Mouse (Mus musculus): ENCODE measurements around the gene Prdm12. TPM values are rescaled to one million over a fixed set of nuclear protein-coding genes. Genes with fewer than 3 reads are reported as not detected.

Gene Prdm12
- polyA plus RNA-seq, 1 experiment = not detected

GRCm38 (mm10) chr2:31637311-31637710, 2.5 kb upstream of the Prdm12 start:
- Histone ChIP-seq H3K4me1 (ENCODE audit: control insufficient read depth, insufficient read depth, insufficient read length, low read length) (no peaks in the 10 kb centered on the region; the same call in 1 of the 2 replicates), H3K4me3 (ENCODE audit: low read depth, low read length) (no peak overlapping the region), H3K27ac (ENCODE audit: insufficient read depth, low read depth, low read length) (no peak overlapping the region), H3K27me3 (ENCODE audit: control insufficient read depth, insufficient read depth, low read length) (peaks cover 89% of the 10 kb centered on the region), H3K36me3 (ENCODE audit: control insufficient read depth, insufficient read depth, low read length) (no peaks in the 10 kb centered on the region)
- WGBS = 6% methylated on average over 12 of the region's 12 CpGs
- TF ChIP-seq POLR2A (IDR thresholded peaks at IDR 0.05; ENCODE audit: low read depth, low read length) (no peak), CTCF (IDR thresholded peaks at IDR 0.05; ENCODE audit: extremely low read depth, insufficient read length, insufficient replicate concordance, low read depth, low read length) (no peak)

- Histone ChIP-seq H3K4me1 (ENCODE audit: control insufficient read depth, insufficient read depth, insufficient read length, low read length) (no peaks in the 10 kb centered on the region; the same call in 1 of the 2 replicates), H3K27me3 (ENCODE audit: control insufficient read depth, insufficient read depth, low read length) (peaks cover 90% of the 10 kb centered on the region), H3K27ac (ENCODE audit: insufficient read depth, low read depth, low read length) (no peak overlapping the region), H3K36me3 (ENCODE audit: control insufficient read depth, insufficient read depth, low read length) (no peaks in the 10 kb centered on the region), H3K4me3 (ENCODE audit: low read depth, low read length) (no peak overlapping the region)
- 4% methylated on average over 22 of the region's 22 CpGs for WGBS
- TF ChIP-seq CTCF (IDR thresholded peaks at IDR 0.05; ENCODE audit: extremely low read depth, insufficient read length, insufficient replicate concordance, low read depth, low read length) (no peak), POLR2A (IDR thresholded peaks at IDR 0.05; ENCODE audit: low read depth, low read length) (no peak)
Measured at GRCm38 (mm10) chr2:31637807-31638206, 2.0 kb upstream of the Prdm12 start.

- 5% methylated on average over 34 of the region's 34 CpGs for WGBS
- TF ChIP-seq CTCF (IDR thresholded peaks at IDR 0.05; ENCODE audit: extremely low read depth, insufficient read length, insufficient replicate concordance, low read depth, low read length) = no peak
- TF ChIP-seq POLR2A (IDR thresholded peaks at IDR 0.05; ENCODE audit: low read depth, low read length) = no peak
- H3K27ac ChIP-seq (ENCODE audit: insufficient read depth, low read depth, low read length) = no peak overlapping the region
- no peaks in the 10 kb centered on the region; the same call in 1 of the 2 replicates for H3K4me1 ChIP-seq (ENCODE audit: control insufficient read depth, insufficient read depth, insufficient read length, low read length)
- H3K27me3 ChIP-seq (ENCODE audit: control insufficient read depth, insufficient read depth, low read length) = peaks cover 99% of the 10 kb centered on the region
- no peak overlapping the region for H3K4me3 ChIP-seq (ENCODE audit: low read depth, low read length)
- no peaks in the 10 kb centered on the region for H3K36me3 ChIP-seq (ENCODE audit: control insufficient read depth, insufficient read depth, low read length)
Measured at GRCm38 (mm10) chr2:31638581-31639465, 1.0 kb upstream of the Prdm12 start.

- WGBS = 6% methylated on average over 13 of the region's 13 CpGs
- H3K36me3 ChIP-seq (ENCODE audit: control insufficient read depth, insufficient read depth, low read length) = no peaks in the 10 kb centered on the region
- H3K27ac ChIP-seq (ENCODE audit: insufficient read depth, low read depth, low read length) = no peak overlapping the region
- no peak for TF ChIP-seq CTCF (IDR thresholded peaks at IDR 0.05; ENCODE audit: extremely low read depth, insufficient read length, insufficient replicate concordance, low read depth, low read length)
- no peak for TF ChIP-seq POLR2A (IDR thresholded peaks at IDR 0.05; ENCODE audit: low read depth, low read length)
- peaks cover 96% of the 10 kb centered on the region for H3K27me3 ChIP-seq (ENCODE audit: control insufficient read depth, insufficient read depth, low read length)
- H3K4me3 ChIP-seq (ENCODE audit: low read depth, low read length) = no peak overlapping the region
- no peaks in the 10 kb centered on the region; the same call in 1 of the 2 replicates for H3K4me1 ChIP-seq (ENCODE audit: control insufficient read depth, insufficient read depth, insufficient read length, low read length)
Measured at GRCm38 (mm10) chr2:31639466-31639760, 424 bp upstream of the Prdm12 start.

GRCm38 (mm10) chr2:31640609-31641507, 1.0 kb downstream of the Prdm12 start:
- Histone ChIP-seq H3K27me3 (ENCODE audit: control insufficient read depth, insufficient read depth, low read length) (peaks cover 85% of the 10 kb centered on the region), H3K27ac (ENCODE audit: insufficient read depth, low read depth, low read length) (no peak overlapping the region), H3K36me3 (ENCODE audit: control insufficient read depth, insufficient read depth, low read length) (no peaks in the 10 kb centered on the region), H3K4me3 (ENCODE audit: low read depth, low read length) (no peak overlapping the region), H3K4me1 (ENCODE audit: control insufficient read depth, insufficient read depth, insufficient read length, low read length) (no peaks in the 10 kb centered on the region; the same call in 1 of the 2 replicates)
- 2% methylated on average over 48 of the region's 48 CpGs for WGBS
- TF ChIP-seq CTCF (IDR thresholded peaks at IDR 0.05; ENCODE audit: extremely low read depth, insufficient read length, insufficient replicate concordance, low read depth, low read length) (no peak), POLR2A (IDR thresholded peaks at IDR 0.05; ENCODE audit: low read depth, low read length) (no peak)

GRCm38 (mm10) chr2:31641508-31641830, 1.6 kb downstream of the Prdm12 start:
- Histone ChIP-seq H3K36me3 (ENCODE audit: control insufficient read depth, insufficient read depth, low read length) (no peaks in the 10 kb centered on the region), H3K4me3 (ENCODE audit: low read depth, low read length) (no peak overlapping the region), H3K27me3 (ENCODE audit: control insufficient read depth, insufficient read depth, low read length) (peaks cover 82% of the 10 kb centered on the region), H3K27ac (ENCODE audit: insufficient read depth, low read depth, low read length) (no peak overlapping the region), H3K4me1 (ENCODE audit: control insufficient read depth, insufficient read depth, insufficient read length, low read length) (no peaks in the 10 kb centered on the region; the same call in 1 of the 2 replicates)
- TF ChIP-seq CTCF (IDR thresholded peaks at IDR 0.05; ENCODE audit: extremely low read depth, insufficient read length, insufficient replicate concordance, low read depth, low read length) (no peak), POLR2A (IDR thresholded peaks at IDR 0.05; ENCODE audit: low read depth, low read length) (no peak)
- WGBS = 6% methylated on average over 11 of the region's 11 CpGs

GRCm38 (mm10) chr2:31641929-31642328, 2.1 kb downstream of the Prdm12 start:
- H3K4me1 ChIP-seq (ENCODE audit: control insufficient read depth, insufficient read depth, insufficient read length, low read length) = no peaks in the 10 kb centered on the region; the same call in 1 of the 2 replicates
- no peaks in the 10 kb centered on the region for H3K36me3 ChIP-seq (ENCODE audit: control insufficient read depth, insufficient read depth, low read length)
- TF ChIP-seq POLR2A (IDR thresholded peaks at IDR 0.05; ENCODE audit: low read depth, low read length) (no peak), CTCF (IDR thresholded peaks at IDR 0.05; ENCODE audit: extremely low read depth, insufficient read length, insufficient replicate concordance, low read depth, low read length) (no peak)
- peaks cover 78% of the 10 kb centered on the region for H3K27me3 ChIP-seq (ENCODE audit: control insufficient read depth, insufficient read depth, low read length)
- H3K4me3 ChIP-seq (ENCODE audit: low read depth, low read length) = no peak overlapping the region
- WGBS = 7% methylated on average over 18 of the region's 18 CpGs
- H3K27ac ChIP-seq (ENCODE audit: insufficient read depth, low read depth, low read length) = no peak overlapping the region
